Mouse (Mus musculus): ENCODE data around the gene Sumo2.
"Not testable (repeated sequence)": the region's sequence is repeated elsewhere in the genome, so short reads cannot be mapped to it uniquely, and the experiment has no call there.

Gene Sumo2

DNA sequence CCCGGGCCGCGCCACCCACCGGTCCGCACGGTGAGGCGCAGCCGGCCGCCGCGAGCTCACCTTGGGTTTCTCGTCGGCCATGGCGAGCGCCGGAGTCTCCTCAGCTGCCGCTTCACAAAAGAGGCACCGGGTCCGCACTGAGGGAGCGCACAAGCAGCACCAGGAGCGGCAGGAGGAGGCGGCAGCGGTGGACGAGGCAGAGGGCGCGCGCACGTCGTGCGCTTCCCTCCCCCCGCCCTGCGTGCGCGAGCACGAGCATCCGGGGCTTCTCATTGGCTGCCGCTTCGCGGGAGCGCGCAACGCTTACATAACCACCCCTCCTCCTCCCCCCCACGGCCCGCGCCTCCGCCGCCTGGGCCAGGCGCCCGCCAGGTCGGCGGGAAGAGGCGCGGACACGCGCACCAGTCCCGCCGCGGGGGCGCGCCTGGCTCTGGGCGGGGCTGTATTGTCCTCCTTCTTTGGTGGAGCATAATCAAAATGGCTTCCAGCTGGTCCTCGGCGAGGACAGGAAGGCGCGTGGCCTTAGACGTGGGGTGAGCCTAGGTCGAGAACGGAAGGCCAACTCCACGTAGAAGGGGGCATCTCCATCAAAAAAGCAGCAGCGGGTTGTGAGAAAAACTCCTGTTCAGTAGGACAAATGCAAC, at the start of gene Sumo2:
TSS of gene Sumo2 (minus strand) at position 239 of the 644 bp plus-strand sequence.
- in situ Hi-C loops (cut with MboI, MseI), result no loop called here

DNA sequence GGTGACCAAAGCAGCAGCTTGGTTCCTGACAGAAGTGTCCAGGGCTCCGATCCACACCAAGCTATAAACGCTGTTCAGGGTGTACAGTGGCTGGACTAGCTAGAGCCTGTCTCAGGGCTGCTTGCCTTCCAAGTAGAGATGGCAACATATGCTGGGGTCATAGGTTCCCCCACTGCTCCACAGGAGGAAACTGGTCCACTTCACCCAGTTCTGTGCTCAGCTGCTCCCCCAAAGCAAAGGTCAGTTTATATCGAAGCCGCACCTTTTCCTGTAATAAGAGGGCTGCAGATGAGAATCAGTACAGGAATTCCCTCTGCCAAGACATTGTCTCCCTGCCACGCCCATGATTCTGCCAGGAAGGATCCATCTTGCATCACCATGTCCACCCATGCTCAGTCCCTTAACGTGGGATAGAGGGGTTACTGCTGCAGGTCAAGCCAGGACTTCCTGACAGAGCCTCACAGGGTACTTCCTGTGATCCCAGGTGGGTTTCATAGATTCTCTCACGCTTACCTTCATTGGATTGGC, 49.6 kb upstream of the Sumo2 start:
- in situ Hi-C loops (cut with MboI, MseI), result no loop called here

DNA sequence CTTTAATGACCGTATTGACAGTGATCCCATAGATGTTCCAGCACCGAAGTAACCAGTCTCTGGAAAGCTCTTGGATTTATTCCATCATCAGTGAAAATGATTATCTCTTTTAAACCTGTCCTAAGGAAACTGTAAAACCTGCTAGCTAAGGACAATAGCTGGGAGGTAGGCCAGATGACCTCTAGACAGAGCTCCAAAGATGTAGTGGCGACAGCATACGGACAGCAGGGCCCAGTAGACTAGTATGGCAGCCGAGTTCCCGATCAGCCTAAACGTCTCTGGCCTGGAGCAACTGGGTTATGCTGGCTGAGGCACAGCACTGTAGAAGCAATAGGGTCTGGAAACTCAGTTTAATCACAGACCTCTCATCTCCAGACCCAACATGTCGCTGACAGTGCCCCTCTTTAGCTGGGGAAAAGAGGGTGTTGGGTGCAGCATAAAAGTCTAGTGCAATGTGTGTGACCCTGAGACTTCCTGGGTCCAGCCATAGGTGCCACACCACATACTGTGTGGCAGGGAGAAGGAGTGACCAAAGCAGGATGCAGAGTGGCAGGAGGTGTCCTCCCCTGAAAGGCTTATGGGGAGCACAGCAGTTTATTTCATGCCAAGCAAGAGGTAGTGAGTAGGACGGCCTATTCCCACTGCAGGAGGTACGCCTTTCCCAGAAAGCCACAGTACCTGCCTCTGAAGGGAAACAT, 48.4 kb upstream of the Sumo2 start:
- in situ Hi-C loops (cut with MboI, MseI), result no loop called here

DNA sequence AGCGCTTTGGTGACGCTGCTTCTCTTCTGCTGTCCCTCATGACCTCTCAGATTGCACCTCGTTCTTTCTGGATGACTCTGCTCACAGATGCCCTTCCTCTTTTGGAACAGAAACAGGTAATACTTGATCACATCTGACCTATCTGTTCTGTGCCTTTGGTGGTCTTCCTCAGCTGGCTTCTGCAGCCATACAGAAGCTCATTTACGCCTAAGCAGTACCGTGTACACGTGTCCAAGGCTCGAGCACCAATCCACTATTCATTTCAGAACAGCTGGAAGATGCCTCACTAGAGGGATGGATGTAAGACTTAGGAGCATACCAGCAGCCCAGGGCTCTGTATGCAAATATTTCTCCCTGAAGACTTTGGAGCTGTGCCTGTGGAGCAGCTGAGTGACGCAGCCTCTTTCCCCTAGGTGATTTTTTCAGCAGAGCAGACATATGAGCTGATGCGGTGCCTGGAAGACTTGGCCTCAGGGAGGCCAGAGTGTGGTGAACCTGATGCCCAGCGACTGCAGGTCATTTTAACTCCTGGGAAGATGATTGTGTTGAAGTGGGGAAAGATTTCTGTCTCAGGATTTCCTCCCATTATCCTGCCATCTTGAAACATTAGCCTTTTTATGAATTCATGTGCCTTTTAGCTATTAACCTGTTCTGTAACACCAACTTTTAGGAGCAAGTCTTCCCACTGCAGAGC, 47.0 kb upstream of the Sumo2 start:
- in situ Hi-C loops (cut with MboI, MseI), result no loop called here

DNA sequence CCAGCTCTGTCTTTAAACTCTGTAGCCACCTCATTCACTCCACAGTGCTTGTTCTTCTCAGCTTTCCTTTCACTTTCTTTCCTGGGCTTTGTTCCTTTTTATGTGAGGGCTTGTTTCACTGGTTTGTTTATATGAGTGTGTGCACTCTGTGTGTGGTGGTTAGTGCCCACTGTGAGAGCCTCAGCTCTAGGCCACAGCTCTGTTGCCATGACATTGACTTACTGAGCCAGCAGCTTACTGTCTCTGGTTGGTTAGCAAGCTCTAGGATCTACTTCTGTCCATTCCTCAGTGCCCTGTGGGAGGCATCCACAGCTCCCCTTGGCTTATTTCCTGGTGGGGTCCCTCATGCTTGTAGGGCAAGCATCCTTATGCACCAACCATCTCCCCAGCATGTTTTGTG, 43.0 kb upstream of the Sumo2 start:
- in situ Hi-C loops (cut with MboI, MseI), result no loop called here

DNA sequence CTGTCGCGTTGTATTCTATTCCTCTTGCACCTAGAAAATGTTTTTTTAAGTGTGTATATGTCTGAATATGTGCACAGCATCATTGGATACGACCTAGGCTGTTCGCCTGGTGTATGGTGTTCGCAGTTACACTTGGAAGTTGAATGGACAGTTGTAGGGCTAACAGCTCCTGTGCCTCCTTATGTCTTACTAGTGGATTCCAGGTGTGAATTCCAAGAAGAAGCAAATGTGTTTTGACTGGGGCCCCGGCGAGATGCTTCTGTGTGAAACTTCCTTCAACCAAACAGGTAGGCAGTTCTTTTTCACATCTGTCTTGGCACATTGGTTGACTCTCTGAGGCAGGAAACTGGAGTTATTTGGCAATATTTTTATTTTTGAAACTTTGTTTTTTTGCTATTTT, 28.9 kb upstream of the Sumo2 start:
- in situ Hi-C loops (cut with MboI, MseI), result no loop called here

DNA sequence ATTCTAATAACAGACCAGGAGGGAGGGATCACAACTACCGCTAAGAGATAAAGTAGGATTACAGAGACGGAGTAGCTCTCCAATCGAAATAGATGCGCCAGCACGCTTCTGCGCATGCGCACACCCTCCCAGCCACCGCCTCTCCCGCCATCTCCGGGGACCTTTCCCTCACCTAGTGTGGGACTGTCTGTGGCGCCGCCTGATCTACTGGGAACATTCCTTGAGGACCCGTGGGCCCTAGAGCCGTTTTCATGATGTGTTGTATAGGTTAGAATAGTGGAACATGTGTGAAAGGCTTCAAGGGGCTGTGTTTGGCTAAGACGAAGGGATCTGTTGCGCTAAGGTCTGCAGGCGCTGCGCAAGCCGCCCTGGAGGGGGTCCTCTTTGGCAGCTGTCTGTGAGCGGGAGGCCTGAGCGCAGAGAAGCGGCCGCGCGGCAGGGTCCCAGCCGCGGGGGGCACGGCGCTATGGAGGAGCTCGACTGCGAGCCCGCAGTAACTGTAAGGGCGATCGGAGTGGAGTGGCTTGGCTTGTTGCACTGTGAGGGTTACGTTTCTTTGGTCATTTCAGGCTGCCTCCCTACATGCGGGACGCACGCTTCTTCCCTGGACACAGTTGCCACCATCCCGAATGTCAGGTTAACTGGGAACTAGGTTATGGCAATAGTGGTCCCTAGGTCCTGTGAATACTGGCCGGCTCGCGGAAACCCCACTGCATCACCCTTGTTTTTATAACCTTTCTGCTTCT, 28.2 kb upstream of the Sumo2 start, which contains the start of gene Nup85:
TSS of gene Nup85 (plus strand) at position 371 of the 746 bp plus-strand sequence.
- in situ Hi-C loops (cut with MboI, MseI), result no loop called here

DNA sequence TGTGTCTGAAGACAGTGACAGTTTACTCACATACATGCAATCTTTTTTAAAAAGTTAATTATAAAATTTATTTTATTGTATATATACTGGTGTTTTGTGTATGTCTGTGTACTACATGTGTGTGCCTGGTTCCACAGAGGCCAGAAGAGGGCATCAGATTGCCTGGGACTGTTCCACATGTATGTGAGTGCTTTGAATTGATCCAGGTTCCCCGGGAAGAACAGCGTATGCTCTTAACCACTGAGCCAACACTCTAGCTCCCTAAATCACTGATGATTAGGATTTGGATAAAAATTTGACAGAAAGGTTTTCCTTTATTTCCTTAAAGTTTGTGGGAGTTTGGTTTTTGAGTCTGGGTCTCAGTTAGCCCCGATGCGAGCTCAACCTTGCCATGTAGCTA, 27.3 kb upstream of the Sumo2 start:
- in situ Hi-C loops (cut with MboI, MseI), result no loop called here

DNA sequence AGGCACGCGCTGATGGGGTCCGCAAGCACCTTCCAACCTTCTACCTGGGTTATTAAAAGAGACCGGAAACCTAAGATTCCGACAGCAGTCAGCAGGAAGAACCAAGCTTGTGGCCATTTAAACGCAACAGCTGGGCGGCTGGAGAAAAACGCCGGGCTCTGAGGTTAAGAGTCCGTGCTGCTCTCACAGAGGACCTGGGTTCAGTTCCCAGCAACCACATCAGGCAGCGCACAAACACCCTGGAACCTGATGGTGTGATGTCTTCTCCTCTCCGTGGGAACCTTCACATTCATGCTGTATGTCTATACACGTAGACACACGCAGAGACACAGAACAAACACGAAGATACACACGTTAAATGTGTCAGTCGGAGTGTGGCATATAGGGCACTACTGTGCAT, 19.6 kb upstream of the Sumo2 start:
- in situ Hi-C loops (cut with MboI, MseI), result loop anchor here (5.0 to 10.0 kb wide), 2 partner anchors 159 to 162 kb away; no protein-coding TSS in a partner anchor

DNA sequence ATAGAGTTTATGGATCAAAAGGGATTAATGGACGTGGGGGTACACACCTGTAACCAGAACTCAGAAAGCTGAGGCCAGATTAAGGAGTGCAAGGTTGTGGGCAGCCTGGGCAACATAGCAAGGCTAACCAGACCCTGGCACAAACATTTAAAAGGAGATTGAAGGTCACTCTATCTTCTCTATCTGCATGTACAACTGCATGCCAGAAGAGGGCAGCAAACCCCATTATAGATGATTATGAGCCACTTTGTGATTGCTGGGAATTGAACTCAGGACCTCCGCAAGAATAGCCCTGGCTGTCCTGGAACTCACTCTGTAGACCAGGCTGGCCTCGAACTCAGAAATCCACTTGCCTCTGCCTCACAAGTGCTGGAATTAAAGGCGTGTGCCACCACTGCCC, 16.7 kb upstream of the Sumo2 start:
- in situ Hi-C loops (cut with MboI, MseI), result loop anchor here in 1 of 2 experiments (10.0 kb wide), 1 partner anchor 162 kb away; no protein-coding TSS in a partner anchor

DNA sequence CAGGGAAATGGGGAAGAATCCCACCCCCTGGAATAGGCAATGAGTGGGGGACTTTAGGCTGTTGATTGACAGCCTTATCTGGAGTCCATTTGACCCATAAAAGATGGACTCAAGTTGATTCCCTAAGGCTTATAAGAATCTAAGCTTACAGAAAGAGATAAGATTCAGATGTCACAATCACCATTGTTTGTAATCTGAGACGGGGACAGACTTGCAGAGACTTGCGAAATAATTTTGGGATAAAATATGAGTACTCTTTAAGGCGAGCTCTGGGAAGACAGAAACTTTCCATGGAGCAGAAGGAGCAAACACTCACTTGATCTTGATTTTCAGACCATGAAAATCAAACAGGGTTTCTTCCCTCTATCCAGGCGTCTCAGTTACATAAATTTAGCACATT, 7.5 kb upstream of the Sumo2 start:
- in situ Hi-C loops (cut with MboI, MseI), result no loop called here

DNA sequence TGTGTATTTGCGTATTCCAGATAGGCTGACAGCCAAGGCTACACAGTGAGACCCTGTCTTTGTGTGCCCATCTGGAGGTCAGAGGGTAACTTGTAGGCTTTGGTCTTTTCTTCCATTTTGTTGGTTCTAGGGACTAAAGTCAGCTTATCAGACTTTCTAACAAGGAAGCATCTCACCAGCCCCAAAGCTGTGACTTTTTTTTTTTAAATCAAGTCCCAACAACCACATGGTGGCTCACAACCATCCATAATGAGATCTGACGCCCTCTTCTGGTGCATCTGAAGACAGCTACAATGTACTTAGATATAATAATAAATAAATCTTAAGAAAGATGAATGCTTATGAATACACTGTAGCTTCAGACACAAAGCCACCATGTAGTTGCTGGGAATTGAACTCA, 2.0 kb upstream of the Sumo2 start:
- in situ Hi-C loops (cut with MboI, MseI), result no loop called here

DNA sequence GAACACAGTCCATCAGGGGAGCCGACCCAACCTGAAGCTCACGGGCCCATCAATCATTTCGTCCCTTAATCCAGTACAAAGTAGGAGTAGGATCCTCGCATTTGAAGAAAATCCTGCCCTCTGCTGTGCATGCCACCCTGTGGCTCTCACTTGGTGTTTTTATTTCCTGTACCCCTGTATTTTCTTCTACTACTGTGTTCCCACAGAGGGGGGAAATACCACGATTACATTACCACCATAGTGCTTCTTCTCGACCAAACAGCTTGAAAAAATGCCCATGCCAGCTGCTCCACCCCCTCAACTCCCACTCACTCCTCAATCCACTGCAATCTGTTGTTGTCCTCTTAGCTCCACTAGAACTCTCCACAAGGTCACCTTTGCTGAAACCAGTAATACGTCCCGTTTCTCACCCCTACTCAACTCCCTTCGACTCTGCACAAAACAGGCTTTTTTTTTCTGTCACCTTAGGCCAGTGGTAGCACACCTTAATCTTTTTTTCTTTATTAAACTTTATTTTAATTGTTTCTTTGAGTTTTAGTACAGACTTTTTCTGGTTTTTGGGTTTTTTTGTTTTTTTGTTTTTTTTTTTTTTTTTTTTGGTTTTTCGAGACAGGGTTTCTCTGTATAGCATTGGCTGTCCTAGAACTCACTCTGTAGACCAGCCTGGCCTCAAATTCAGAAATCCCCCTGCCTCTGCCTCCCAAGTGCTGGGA, 936 bp upstream of the Sumo2 start:
- in situ Hi-C loops (cut with MboI, MseI), result no loop called here

DNA sequence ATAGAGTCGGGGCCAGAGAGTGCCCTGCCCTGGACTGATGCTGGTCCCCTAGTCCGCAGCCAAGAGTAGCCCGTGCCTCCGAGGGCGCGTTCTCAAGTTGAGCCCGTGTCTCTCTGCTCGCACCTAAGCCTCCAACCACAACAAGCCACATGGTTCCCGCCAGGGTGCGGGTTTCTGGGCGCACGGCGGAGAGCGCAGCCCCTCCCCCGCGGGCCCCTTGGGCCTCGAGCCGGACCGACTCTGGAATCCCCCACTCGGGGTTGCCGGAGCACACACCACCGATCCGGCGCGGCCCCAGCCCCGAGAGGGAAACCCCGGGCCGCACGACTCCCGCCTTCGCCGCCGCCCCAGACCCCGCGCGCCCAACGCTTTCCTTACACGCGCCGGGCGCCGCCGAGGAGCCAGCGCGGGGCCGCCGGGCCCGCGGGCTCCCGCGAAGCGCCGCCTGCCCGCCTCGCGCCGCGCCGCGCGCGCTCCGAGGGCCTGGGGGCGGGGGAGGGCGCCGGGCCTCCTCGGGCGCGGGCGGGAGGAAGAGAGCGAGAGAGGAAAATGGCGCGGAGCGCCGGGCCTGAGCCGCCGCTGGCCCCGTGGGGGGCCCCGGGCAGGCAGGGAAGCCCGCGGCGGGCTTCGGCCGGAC, 557 bp downstream of the Sumo2 start:
- in situ Hi-C loops (cut with MboI, MseI), result no loop called here

DNA sequence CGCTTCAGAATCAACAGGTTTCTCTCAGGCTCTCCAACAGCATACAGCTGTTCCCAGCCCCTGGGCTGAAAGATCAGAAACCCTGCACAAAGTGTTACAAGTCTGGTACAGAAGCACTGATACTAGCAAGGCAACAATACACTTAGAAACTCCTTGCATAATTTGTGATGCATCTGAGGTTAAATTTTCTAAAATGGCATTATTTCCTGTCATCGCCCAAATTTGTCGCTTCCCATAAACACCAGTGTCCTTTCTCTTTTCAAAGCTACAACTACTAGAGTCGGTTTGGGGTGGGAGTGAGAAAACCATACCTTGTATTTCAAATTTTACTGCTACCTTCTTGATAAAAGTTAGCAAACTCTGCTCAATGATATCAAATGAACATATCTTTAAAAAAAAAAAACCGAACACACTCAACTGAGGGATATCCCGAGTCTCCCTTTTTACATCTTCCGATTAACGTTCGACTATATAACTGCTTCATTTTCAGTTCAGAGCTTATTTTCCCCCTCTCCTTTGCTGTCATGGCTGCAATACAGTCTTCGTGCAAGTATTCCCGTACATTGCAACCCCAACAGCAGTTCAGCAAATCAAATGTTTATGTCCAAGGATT, 1.2 kb downstream of the Sumo2 start:
- in situ Hi-C loops (cut with MboI, MseI), result loop anchor here (5.0 kb wide), 1 partner anchor 48 kb away; no protein-coding TSS in a partner anchor

DNA sequence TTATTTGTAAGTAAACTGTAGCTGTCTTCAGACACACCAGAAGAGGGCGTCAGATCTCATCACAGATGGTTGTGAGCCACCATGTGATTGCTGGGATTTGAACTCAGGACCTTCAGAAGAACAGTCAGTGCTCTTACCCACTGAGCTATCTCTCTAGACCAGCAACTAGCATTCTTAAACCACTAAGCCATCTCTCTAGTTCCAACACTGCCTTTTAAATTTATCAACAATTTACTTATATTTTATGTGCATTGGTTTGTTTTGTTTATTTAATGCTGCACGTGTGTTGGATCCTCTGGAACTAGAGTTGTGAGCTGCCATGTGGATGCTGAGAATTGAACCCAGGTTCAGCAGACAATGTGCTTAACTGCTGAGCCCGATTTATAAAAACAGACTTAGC, 9.6 kb downstream of the Sumo2 start:
- in situ Hi-C loops (cut with MboI, MseI), result not testable (repeated sequence)

DNA sequence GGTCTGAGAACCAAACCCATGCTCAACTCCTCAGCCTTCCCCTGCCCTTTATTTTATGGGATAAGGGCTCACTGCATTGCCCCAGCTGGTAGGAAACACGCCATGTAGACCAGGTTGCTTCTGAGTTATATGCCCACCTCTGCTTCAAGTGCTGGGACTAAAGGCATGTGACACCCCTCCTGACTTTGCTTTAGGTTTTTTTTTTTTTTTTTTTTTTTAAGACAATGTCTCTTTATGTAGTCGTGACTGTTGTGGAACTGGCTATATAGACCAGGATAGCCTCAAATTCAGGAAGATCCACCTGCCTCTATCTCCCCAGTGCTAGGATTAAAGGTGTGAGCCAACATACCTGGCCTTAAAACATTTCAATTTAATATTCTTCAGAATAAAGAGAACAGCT, 13.4 kb downstream of the Sumo2 start:
- in situ Hi-C loops (cut with MboI, MseI), result no loop called here

DNA sequence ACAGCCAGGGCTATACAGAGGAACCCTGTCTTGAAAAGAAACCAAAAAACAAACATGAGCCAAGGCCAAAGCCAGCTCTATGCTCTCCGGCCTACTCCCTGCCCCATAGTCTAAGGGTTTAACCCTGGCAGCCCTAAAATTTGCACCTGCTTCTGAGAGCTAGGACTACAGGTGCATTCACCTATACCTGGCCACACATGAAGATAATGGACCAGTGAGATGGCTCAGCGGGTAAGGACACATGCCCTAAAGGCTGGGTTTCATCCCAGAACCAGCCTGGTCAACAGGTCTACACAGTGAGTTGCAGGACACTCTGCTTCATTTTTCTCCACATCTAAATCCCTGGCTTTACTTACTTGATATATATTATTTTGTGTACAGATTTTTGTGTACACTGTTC, 13.8 kb downstream of the Sumo2 start:
- in situ Hi-C loops (cut with MboI, MseI), result no loop called here

DNA sequence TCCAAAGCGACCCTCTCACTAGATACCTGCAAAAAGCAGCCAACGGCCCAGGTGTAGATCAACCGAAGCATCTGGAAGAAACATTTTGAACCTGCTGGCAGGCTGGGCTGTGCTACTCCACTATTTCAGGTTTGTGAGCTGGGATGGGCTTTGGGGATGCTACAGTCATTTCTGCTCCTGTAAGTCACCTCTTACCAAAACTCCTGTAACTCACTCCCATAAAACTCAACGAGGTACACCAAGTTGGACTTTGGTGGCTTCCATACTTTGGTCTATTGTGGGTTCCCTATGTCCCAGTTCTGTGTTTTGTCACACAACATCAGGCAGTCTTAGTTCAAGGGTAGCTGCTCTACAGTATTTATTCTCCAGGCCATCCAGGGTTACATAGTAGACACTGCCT, 15.0 kb downstream of the Sumo2 start:
- in situ Hi-C loops (cut with MboI, MseI), result no loop called here

DNA sequence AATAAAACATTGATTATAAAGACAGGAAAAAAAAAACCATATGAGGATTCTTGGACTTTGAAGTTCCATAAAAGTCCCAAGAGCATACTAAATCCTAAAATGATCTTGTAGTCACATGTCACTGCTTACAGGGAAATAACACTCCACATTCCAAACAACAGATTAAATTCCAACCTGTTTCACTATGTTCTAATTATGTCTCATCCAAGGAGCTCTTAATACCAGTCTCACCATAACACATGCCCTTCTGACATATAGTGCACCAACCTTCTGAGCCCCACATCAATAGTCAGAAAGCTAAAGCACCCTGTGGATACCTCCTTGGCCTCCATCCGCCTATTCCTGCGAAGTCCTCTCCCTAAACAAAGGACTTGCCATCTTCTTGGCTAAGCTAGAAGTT, 15.9 kb downstream of the Sumo2 start:
- in situ Hi-C loops (cut with MboI, MseI), result no loop called here
